Mouse (Mus musculus) MEL (cell line): ENCODE data around the gene Anxa4. TPM values are rescaled to one million over a fixed set of nuclear protein-coding genes. Genes with fewer than 3 reads are reported as not detected.

Source experiments
- DNase-seq: peaks from one replicate; pipeline ENCODE4 v3.0.0; 2011; ENCODE audit warnings: low read depth, low spot score
- H3K27ac ChIP-seq: 2 replicates; pipeline ENCODE4 v1.5.1; 2012; ENCODE audit warnings: low read depth, mild to moderate bottlenecking, control low read depth, low read length, moderate library complexity; ENCODE audit not compliant: control insufficient read depth
- H3K27me3 ChIP-seq, 2 experiments: fragments of 150-350 bp in 1 of 2; sonication (generic) in 1 of 2; 2 replicates each; pipeline ENCODE4 v1.6.1; 2012; ENCODE audit warnings: low read length in 2 of 2, mild to moderate bottlenecking in 2 of 2, improper control_type of control experiment in 1 of 2, moderate library complexity in 1 of 2; ENCODE audit not compliant: insufficient read depth in 2 of 2, control insufficient read depth in 1 of 2
- H3K36me3 ChIP-seq, 2 experiments: 2 replicates each; pipeline ENCODE4 v1.6.1; 2012 to 2014; ENCODE audit warnings: low read length in 2 of 2, improper control_type of control experiment in 1 of 2, inconsistent platforms in 1 of 2, mild to moderate bottlenecking in 1 of 2; ENCODE audit not compliant: insufficient read depth in 2 of 2, control insufficient read depth in 1 of 2
- H3K4me1 ChIP-seq, 2 experiments: fragments of 150-350 bp in 1 of 2; sonication (generic) in 1 of 2; 2 replicates each; pipeline ENCODE4 v1.6.1; 2012; ENCODE audit warnings: low read length in 2 of 2, improper control_type of control experiment in 1 of 2, mild to moderate bottlenecking in 1 of 2; ENCODE audit not compliant: insufficient read depth in 2 of 2, control insufficient read depth in 1 of 2
- H3K4me3 ChIP-seq, 2 experiments: fragments of 150-350 bp in 1 of 2; sonication (generic) in 1 of 2; 2 replicates each; pipeline ENCODE4 v1.5.1; 2012; ENCODE audit warnings: low read depth in 2 of 2, low read length in 2 of 2, mild to moderate bottlenecking in 2 of 2, moderate library complexity in 2 of 2, control low read depth in 1 of 2, improper control_type of control experiment in 1 of 2; ENCODE audit not compliant: control insufficient read depth in 1 of 2, insufficient read depth in 1 of 2
- H3K79me2 ChIP-seq: 2 replicates; pipeline ENCODE4 v1.6.1; 2012; ENCODE audit warnings: mild to moderate bottlenecking, low read length, moderate library complexity; ENCODE audit not compliant: control insufficient read depth, poor library complexity, insufficient read depth
- H3K9ac ChIP-seq: 2 replicates; pipeline ENCODE4 v1.6.1; 2012; ENCODE audit warnings: low read depth, mild to moderate bottlenecking, control low read depth, low read length, moderate library complexity; ENCODE audit not compliant: control insufficient read depth, poor library complexity, severe bottlenecking
- H3K9me3 ChIP-seq: fragments of 150-350 bp; sonication (generic); replicated peaks from 2 replicates; pipeline ENCODE4 v1.6.1; 2012; ENCODE audit warnings: mild to moderate bottlenecking, low read length, improper control_type of control experiment, moderate library complexity; ENCODE audit not compliant: insufficient read depth
- BHLHE40 ChIP-seq: IDR thresholded peaks from 2 replicates; pipeline ENCODE4 v1.6.1; 2012; ENCODE audit warnings: low read depth, mild to moderate bottlenecking, inconsistent platforms, low read length, improper control_type of control experiment, borderline replicate concordance
- CHD1 ChIP-seq: IDR thresholded peaks from 2 replicates; pipeline ENCODE4 v1.6.1; 2012; ENCODE audit warnings: low read depth, mild to moderate bottlenecking, inconsistent platforms, low read length, improper control_type of control experiment
- ELF1 ChIP-seq: IDR thresholded peaks from 2 replicates; pipeline ENCODE4 v1.6.1; 2014; ENCODE audit warnings: low read depth, mild to moderate bottlenecking, inconsistent platforms, low read length, improper control_type of control experiment, moderate library complexity
- HCFC1 ChIP-seq: IDR thresholded peaks from 2 replicates; pipeline ENCODE4 v1.6.1; 2012; ENCODE audit warnings: low read depth, mild to moderate bottlenecking, inconsistent platforms, low read length, improper control_type of control experiment, moderate library complexity
- JUND ChIP-seq: IDR thresholded peaks from 2 replicates; pipeline ENCODE4 v1.6.1; 2011; ENCODE audit warnings: low read depth, mild to moderate bottlenecking, improper control_type of control experiment, low read length
- KAT2A ChIP-seq: conservative IDR thresholded peaks from 2 replicates; pipeline ENCODE4 v1.6.1; 2012; ENCODE audit warnings: low read depth, low read length, improper control_type of control experiment, inconsistent platforms
- MAX ChIP-seq: IDR thresholded peaks from 2 replicates; pipeline ENCODE4 v1.6.1; 2011; ENCODE audit warnings: low read length, improper control_type of control experiment
- MEF2A ChIP-seq: IDR thresholded peaks from 2 replicates; pipeline ENCODE4 v1.6.1; 2014; ENCODE audit warnings: low read depth, mild to moderate bottlenecking, inconsistent platforms, low read length, improper control_type of control experiment; ENCODE audit not compliant: poor library complexity, insufficient replicate concordance, severe bottlenecking; ENCODE audit errors: extremely low read depth
- MYC ChIP-seq: IDR thresholded peaks from 2 replicates; pipeline ENCODE4 v1.6.1; 2011; ENCODE audit warnings: low read depth, mild to moderate bottlenecking, low read length, improper control_type of control experiment, moderate library complexity
- NELFE ChIP-seq: IDR thresholded peaks from 2 replicates; pipeline ENCODE4 v1.6.1; 2011; ENCODE audit warnings: low read depth, low read length, improper control_type of control experiment
- NRF1 ChIP-seq: IDR thresholded peaks from 2 replicates; pipeline ENCODE4 v1.6.1; 2014; ENCODE audit warnings: low read depth, mild to moderate bottlenecking, inconsistent platforms, low read length, improper control_type of control experiment, moderate library complexity; ENCODE audit not compliant: poor library complexity, insufficient read depth, severe bottlenecking
- RAD21 ChIP-seq: IDR thresholded peaks from 2 replicates; pipeline ENCODE4 v1.6.1; 2011; ENCODE audit warnings: mild to moderate bottlenecking, low read depth, low read length, improper control_type of control experiment
- RCOR1 ChIP-seq: IDR thresholded peaks from 2 replicates; pipeline ENCODE4 v1.6.1; 2012; ENCODE audit warnings: low read depth, mild to moderate bottlenecking, inconsistent platforms, low read length, improper control_type of control experiment
- TCF12 ChIP-seq: IDR thresholded peaks from 2 replicates; pipeline ENCODE4 v1.6.1; 2014; ENCODE audit warnings: low read depth, mild to moderate bottlenecking, inconsistent platforms, low read length, improper control_type of control experiment, moderate library complexity
- USF1 ChIP-seq: IDR thresholded peaks from 2 replicates; pipeline ENCODE4 v1.6.1; 2014; ENCODE audit warnings: low read depth, mild to moderate bottlenecking, inconsistent platforms, low read length, improper control_type of control experiment, moderate library complexity
- USF2 ChIP-seq, 2 experiments: IDR thresholded peaks; 2 replicates each; pipeline ENCODE4 v1.6.1; 2011 to 2012; ENCODE audit warnings: improper control_type of control experiment in 2 of 2, low read length in 2 of 2, borderline replicate concordance in 1 of 2, inconsistent platforms in 1 of 2, low read depth in 1 of 2, mild to moderate bottlenecking in 1 of 2; ENCODE audit not compliant: insufficient read depth in 1 of 2
- polyA plus RNA-seq, 2 experiments: library from polyadenylated mRNA; stranded (reverse) in 1 of 2; unstranded in 1 of 2; fragments of >175 nt in 1 of 2; fragments of >200 nt in 1 of 2; gene quantifications; 2 replicates each; pipeline versions ENCODE4 v1.2.1 to v1.2.4; 2012; ENCODE audit warnings: low replicate concordance in 2 of 2, low read depth in 1 of 2; ENCODE audit not compliant: insufficient read length in 2 of 2, insufficient read depth in 1 of 2, missing spikeins in 1 of 2
- total RNA-seq: library from RNA; depleted of rRNA; stranded (reverse); fragments of 300-350 nt; gene quantifications from 2 replicates; pipeline ENCODE4 v1.2.3, GENCODE M21; 2012

The Anxa4 gene
- total and polyA plus RNA-seq, 3 experiments: 31.1 to 176 (median 53.6) TPM

DNA sequence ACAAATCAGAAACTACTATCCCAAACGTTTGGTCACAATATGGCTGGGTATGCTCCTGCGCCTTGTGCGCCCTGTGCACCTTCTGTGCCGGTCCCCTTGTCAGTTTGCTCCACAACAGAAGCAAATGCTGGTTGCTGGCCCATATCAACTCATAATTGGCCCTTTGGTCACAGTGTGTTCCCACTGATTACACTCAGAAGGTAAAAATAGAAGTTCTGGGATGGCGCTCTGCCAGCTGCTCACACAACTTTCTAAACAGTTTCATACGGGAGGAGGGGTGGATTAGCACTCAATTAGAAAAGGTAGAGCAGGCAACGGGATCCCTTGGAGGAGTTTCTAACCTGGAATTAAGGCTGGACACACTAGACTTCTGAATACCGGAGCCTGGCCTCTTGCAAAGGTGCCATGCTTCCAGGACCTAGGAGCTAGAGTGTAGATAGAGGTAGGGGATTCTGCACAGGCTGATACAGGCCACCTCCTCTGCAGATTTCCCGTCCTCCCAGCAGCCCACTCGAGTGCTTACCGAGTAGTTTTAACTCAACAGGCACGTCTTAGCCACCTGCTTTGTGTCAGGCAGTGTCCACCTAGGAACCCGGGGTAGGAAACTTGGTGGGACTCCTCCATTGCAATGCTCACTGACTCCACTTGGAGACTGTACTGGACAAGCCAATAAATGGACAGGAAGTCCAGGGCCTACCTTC lies 39.6 kb upstream of the Anxa4 start (continued):
- TF ChIP-seq MEF2A (peak; percentile 99), NRF1 (peak; percentile 40; the same call in 1 of the 2 replicates)

- H3K27ac ChIP-seq: no peak overlapping the region
- TF ChIP-seq CHD1: no peak
- no peak for TF ChIP-seq USF1
- TF ChIP-seq KAT2A: no peak
- TF ChIP-seq USF2 (IDR thresholded peaks at IDR 0.05; ENCODE audit: borderline replicate concordance in 1 of 2, insufficient read depth in 1 of 2, low read depth in 1 of 2, low read length in 2 of 2): no peak
- no peak for TF ChIP-seq RAD21
- no peak for TF ChIP-seq MYC
- TF ChIP-seq JUND: no peak
Observed at GRCm38 (mm10) chr6:86830738-86831500, 37.5 kb upstream of the Anxa4 start.

DNA sequence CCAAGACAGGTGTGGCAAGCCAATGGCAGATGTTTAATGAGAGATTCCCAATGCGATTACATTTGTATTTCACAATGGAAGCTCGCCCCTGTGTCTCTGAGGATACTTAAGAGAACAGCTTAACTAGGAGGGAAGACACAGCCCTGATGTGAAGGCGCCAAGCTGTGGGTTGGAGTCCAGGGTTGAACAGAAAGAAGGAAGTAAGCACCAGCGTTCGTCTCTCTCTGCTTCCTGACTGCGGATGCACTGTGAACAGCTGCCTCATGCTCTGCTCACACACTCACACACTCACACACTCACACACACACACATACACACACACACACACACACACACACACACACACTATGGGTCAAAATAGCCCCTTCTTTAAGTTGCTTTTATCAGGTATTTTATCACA lies 36.4 kb upstream of the Anxa4 start:
- TF ChIP-seq MAX (no peak), NELFE (no peak), ELF1 (no peak), KAT2A (no peak), BHLHE40 (no peak), TCF12 (no peak), RCOR1 (no peak), MEF2A (no peak), HCFC1 (no peak)
- peak; percentile 52 for DNase-seq
- Histone ChIP-seq H3K36me3 (peaks cover 0 to 15% of the 10 kb centered on the region in 2 experiments; a peak in 2 of 4 replicates), H3K27me3 (no peaks in the 10 kb centered on the region), H3K4me3 (no peak overlapping the region), H3K9me3 (no peaks in the 10 kb centered on the region), H3K79me2 (no peaks in the 10 kb centered on the region), H3K9ac (no peak overlapping the region), H3K27ac (no peak overlapping the region), H3K4me1 (peaks cover 6 to 23% of the 10 kb centered on the region in 2 experiments)

More at GRCm38 (mm10) chr6:86830738-86831500, 37.5 kb upstream of the Anxa4 start:
- H3K4me3 ChIP-seq: no peak overlapping the region
- peaks cover 6 to 23% of the 10 kb centered on the region in 2 experiments for H3K4me1 ChIP-seq
- H3K79me2 ChIP-seq: no peaks in the 10 kb centered on the region
- peaks cover 0 to 15% of the 10 kb centered on the region in 2 experiments; a peak in 2 of 4 replicates for H3K36me3 ChIP-seq
- no peaks in the 10 kb centered on the region for H3K9me3 ChIP-seq
- H3K27me3 ChIP-seq: no peaks in the 10 kb centered on the region
- H3K9ac ChIP-seq: no peak overlapping the region
- DNase-seq: no peak
